Mouse (Mus musculus): ENCODE data around the gene Zfp597. TPM values are rescaled to one million over a fixed set of nuclear protein-coding genes. Genes with fewer than 3 reads are reported as not detected.
"Not testable (repeated sequence)": the region's sequence is repeated elsewhere in the genome, so short reads cannot be mapped to it uniquely, and the experiment has no call there.

Gene Zfp597
- polyA plus RNA-seq, 1 experiment from 2014 or later: 2.2 TPM

GRCm38 (mm10) chr16:3830588-3831109 is 53.7 kb downstream of the Zfp597 start, which contains the start of gene Olfr15:
Gene Olfr15 (plus strand): TSS chr16:3830878.
- Histone ChIP-seq H3K36me3 (replicated peaks) (no peaks in the 10 kb centered on the region), H3K9ac (no peak within 1 kb of the TSS), H3K4me3 (replicated peaks) (no peak within 1 kb of the TSS), H3K4me2 (no peak within 1 kb of the TSS), H3K4me1 (replicated peaks) (no peaks in the 10 kb centered on the region), H3K27ac (replicated peaks) (no peak within 1 kb of the TSS), H3K9me3 (replicated peaks) (no peaks in the 10 kb centered on the region), H3K27me3 (no peaks in the 10 kb centered on the region)
- no peak for ATAC-seq (ENCODE audit: insufficient read depth)

DNA sequence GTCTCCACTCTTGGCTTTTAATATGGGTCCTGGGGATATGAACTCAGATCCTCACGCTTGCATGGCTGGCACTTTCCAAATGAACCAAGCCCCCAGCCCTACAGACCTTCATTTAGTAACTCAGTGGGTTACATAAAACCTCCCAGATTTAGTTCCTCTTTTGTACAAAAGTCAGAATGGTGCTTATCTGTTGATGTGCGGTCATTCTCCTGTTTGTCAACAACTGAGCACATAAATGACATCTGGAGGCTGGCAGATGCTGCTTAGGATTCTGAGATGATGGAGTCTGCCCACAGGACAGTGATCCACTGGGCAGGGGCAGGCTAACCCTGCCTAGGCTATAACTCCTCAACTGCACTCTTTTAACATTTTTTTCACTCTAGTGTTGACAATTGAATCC is 54.6 kb downstream of the Zfp597 start:
- H3K27me3 ChIP-seq: no peaks in the 10 kb centered on the region
- H3K4me2 ChIP-seq: no peak overlapping the region
- no peak overlapping the region for H3K27ac ChIP-seq (replicated peaks)
- no peak overlapping the region for H3K9ac ChIP-seq
- H3K9me3 ChIP-seq (replicated peaks): no peaks in the 10 kb centered on the region
- H3K36me3 ChIP-seq (replicated peaks): no peaks in the 10 kb centered on the region
- 30% methylated on average over 2 of the region's 2 CpGs for WGBS (ENCODE audit: insufficient replicate concordance)
- ATAC-seq (ENCODE audit: insufficient read depth): no peak
- no peak overlapping the region for H3K4me3 ChIP-seq (replicated peaks)
- no peaks in the 10 kb centered on the region for H3K4me1 ChIP-seq (replicated peaks)

GRCm38 (mm10) chr16:3828021-3828420 is 56.3 kb downstream of the Zfp597 start:
- Histone ChIP-seq H3K4me1 (replicated peaks) (no peaks in the 10 kb centered on the region), H3K9ac (no peak overlapping the region), H3K36me3 (replicated peaks) (no peaks in the 10 kb centered on the region), H3K4me2 (no peak overlapping the region), H3K27me3 (no peaks in the 10 kb centered on the region), H3K9me3 (replicated peaks) (no peaks in the 10 kb centered on the region), H3K27ac (replicated peaks) (no peak overlapping the region), H3K4me3 (replicated peaks) (no peak overlapping the region)
- 38% methylated on average over 3 of the region's 3 CpGs for WGBS (ENCODE audit: insufficient replicate concordance)
- no peak for ATAC-seq (ENCODE audit: insufficient read depth)

DNA sequence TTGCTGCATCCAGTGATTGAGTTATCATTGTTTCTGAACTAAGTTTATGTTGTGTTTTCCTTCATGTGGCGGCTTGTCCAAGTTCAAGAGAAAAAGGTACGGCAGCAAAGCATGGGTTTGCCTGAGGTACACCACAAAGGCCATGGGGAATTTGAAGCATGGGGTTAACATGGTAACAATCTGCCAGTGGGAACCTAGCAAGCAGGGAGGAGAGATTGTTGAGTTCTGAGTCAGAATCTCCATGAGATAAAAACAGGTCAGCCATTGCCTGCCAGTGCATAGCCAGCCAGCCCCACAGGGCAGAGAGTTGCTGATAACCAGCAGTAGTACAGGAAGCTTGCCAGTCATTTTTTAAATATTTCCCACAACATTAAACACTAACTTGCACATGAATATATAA is 64.2 kb downstream of the Zfp597 start:
- H3K4me3 ChIP-seq (replicated peaks): no peak overlapping the region
- H3K9ac ChIP-seq: no peak overlapping the region
- no peak overlapping the region for H3K27ac ChIP-seq (replicated peaks)
- no peaks in the 10 kb centered on the region for H3K27me3 ChIP-seq
- ATAC-seq (ENCODE audit: insufficient read depth): no peak
- H3K4me1 ChIP-seq (replicated peaks): no peaks in the 10 kb centered on the region
- 69% methylated on average over 2 of the region's 2 CpGs for WGBS (ENCODE audit: insufficient replicate concordance)
- no peak overlapping the region for H3K4me2 ChIP-seq
- H3K9me3 ChIP-seq (replicated peaks): no peaks in the 10 kb centered on the region
- no peaks in the 10 kb centered on the region for H3K36me3 ChIP-seq (replicated peaks)

GRCm38 (mm10) chr16:3814667-3815066 is 69.7 kb downstream of the Zfp597 start:
- not testable (repeated sequence) for ATAC-seq (ENCODE audit: insufficient read depth); H3K27ac ChIP-seq (replicated peaks)
- 60% methylated on average over 6 of the region's 6 CpGs for WGBS (ENCODE audit: insufficient replicate concordance)

More at GRCm38 (mm10) chr16:3814667-3815066, 69.7 kb downstream of the Zfp597 start:
- not testable (repeated sequence) for H3K4me3 ChIP-seq (replicated peaks); H3K27me3 ChIP-seq; H3K36me3 ChIP-seq (replicated peaks); H3K4me2 ChIP-seq; H3K9ac ChIP-seq; H3K4me1 ChIP-seq (replicated peaks); H3K9me3 ChIP-seq (replicated peaks)

Small RNA genes within 50 kb of the gene (microRNA-seq; reads per million reads assigned to microRNA genes)
- not detected for gene Gm23493

Other genes starting within 250 kb of the Zfp597 start
- 0.41 and 0.46 TPM in 2 replicates for gene Mefv, start 166.5 kb downstream of the Zfp597 start, polyA plus RNA-seq (2015; fragmentation: Nextera tagmentation; extraction: Ambion mirVana)
- 12.3 and 14.6 TPM in 2 replicates for gene Zfp263, start 140.5 kb downstream of the Zfp597 start, polyA plus RNA-seq (2015; fragmentation: Nextera tagmentation; extraction: Ambion mirVana)
- gene Olfr15, start 53.7 kb downstream of the Zfp597 start, polyA plus RNA-seq (2015; fragmentation: Nextera tagmentation; extraction: Ambion mirVana): not detected in 2 replicates
- 0.24 and 0.48 TPM in 2 replicates for gene Zfp174, start 37.3 kb downstream of the Zfp597 start, polyA plus RNA-seq (2015; fragmentation: Nextera tagmentation; extraction: Ambion mirVana)
- 21.9 and 24.3 TPM in 2 replicates for gene Naa60, start 12.2 kb downstream of the Zfp597 start, polyA plus RNA-seq (2015; fragmentation: Nextera tagmentation; extraction: Ambion mirVana)
- 0.43 and 0.46 TPM in 2 replicates for gene Gm20695, start 87 bp upstream of the Zfp597 start, polyA plus RNA-seq (2015; fragmentation: Nextera tagmentation; extraction: Ambion mirVana)
- gene 1700037C18Rik, start 24.1 kb upstream of the Zfp597 start, polyA plus RNA-seq (2015; fragmentation: Nextera tagmentation; extraction: Ambion mirVana): 2.0 and 2.7 TPM in 2 replicates
- 4.6 and 6.4 TPM in 2 replicates for gene Cluap1, start 24.2 kb upstream of the Zfp597 start, polyA plus RNA-seq (2015; fragmentation: Nextera tagmentation; extraction: Ambion mirVana)
- 0.18 and 0.31 TPM in 2 replicates for gene Nlrc3, start 92.1 kb upstream of the Zfp597 start, polyA plus RNA-seq (2015; fragmentation: Nextera tagmentation; extraction: Ambion mirVana)
- gene Slx4, start 119.2 kb upstream of the Zfp597 start, polyA plus RNA-seq (2015; fragmentation: Nextera tagmentation; extraction: Ambion mirVana): 6.3 and 7.6 TPM in 2 replicates
- gene Dnase1, start 152.4 kb upstream of the Zfp597 start, polyA plus RNA-seq (2015; fragmentation: Nextera tagmentation; extraction: Ambion mirVana): 0.88 and 1.0 TPM in 2 replicates
- 75.6 and 81.1 TPM in 2 replicates for gene Trap1, start 193.3 kb upstream of the Zfp597 start, polyA plus RNA-seq (2015; fragmentation: Nextera tagmentation; extraction: Ambion mirVana)